Mouse (Mus musculus) forebrain, postnatal 0 days (tissue): Measurements from ENCODE around the gene Acvr2a. TPM values are rescaled to one million over a fixed set of nuclear protein-coding genes. Genes with fewer than 3 reads are reported as not detected.

Source experiments
- ATAC-seq: fragments of 200-750 bp; cut with Nextera tagmentation; 2 replicates; pipeline ENCODE4 v1.8.0; 2017; ENCODE audit warnings: mild to moderate bottlenecking, moderate library complexity
- DNase-seq: peaks from one replicate; pipeline ENCODE4 v3.0.0-alpha.2; 2015
- H3K27ac ChIP-seq: fragments of 300-500 bp; sonication (generic); 2 replicates; pipeline ENCODE4 v1.5.1; 2014; ENCODE audit warnings: low read depth, mild to moderate bottlenecking, antibody characterized with exemption, low read length, moderate library complexity, mixed read lengths
- H3K27me3 ChIP-seq: fragments of 300-500 bp; sonication (generic); 2 replicates; pipeline ENCODE4 v1.6.1; 2014; ENCODE audit warnings: mild to moderate bottlenecking, low read length, mixed read lengths; ENCODE audit not compliant: insufficient read depth
- H3K36me3 ChIP-seq: fragments of 300-500 bp; sonication (generic); 2 replicates; pipeline ENCODE4 v1.6.1; 2014; ENCODE audit warnings: mild to moderate bottlenecking, moderate library complexity; ENCODE audit not compliant: insufficient read depth
- H3K4me1 ChIP-seq: fragments of 300-500 bp; sonication (generic); 2 replicates; pipeline ENCODE4 v1.6.1; 2014; ENCODE audit warnings: antibody characterized with exemption; ENCODE audit not compliant: insufficient read depth
- H3K4me2 ChIP-seq: fragments of 300-500 bp; sonication (generic); 2 replicates; pipeline ENCODE4 v1.6.1; 2014; ENCODE audit warnings: low read depth, mild to moderate bottlenecking, moderate library complexity
- H3K4me3 ChIP-seq: fragments of 300-500 bp; sonication (generic); 2 replicates; pipeline ENCODE4 v1.5.1; 2014; ENCODE audit warnings: low read depth, low read length, mixed read lengths
- H3K9ac ChIP-seq: fragments of 300-500 bp; sonication (generic); 2 replicates; pipeline ENCODE4 v1.6.1; 2014; ENCODE audit warnings: mild to moderate bottlenecking
- H3K9me3 ChIP-seq: fragments of 300-500 bp; sonication (generic); 2 replicates; pipeline ENCODE4 v1.6.1; 2016; ENCODE audit warnings: low read length
- CTCF ChIP-seq: sonication (generic); IDR thresholded peaks from 2 replicates; pipeline ENCODE4 v1.5.1; 2016; ENCODE audit warnings: antibody characterized with exemption, control low read depth, low read depth
- WGBS: fragments of 180-500 bp; shearing (Covaris S2); extraction: QIAGEN DNeasy Blood & Tissue Kit; methylation state at CpG from one replicate; pipeline ENCODE4 v1.1.7; 2014; 5-methylcytosine and 5-hydroxymethylcytosine counted together
- polyA plus RNA-seq: library from polyadenylated mRNA; unstranded; fragments of >200 nt; fragmentation: Nextera tagmentation; extraction: Ambion mirVana; gene quantifications from 2 replicates; pipeline ENCODE4 v1.2.1, GENCODE M21; 2015
- total RNA-seq: library from RNA; depleted of rRNA; stranded (reverse); fragments of >200 nt; gene quantifications from 2 replicates; pipeline ENCODE4 v1.2.3, GENCODE M21; 2014

Acvr2a gene
- total and polyA plus RNA-seq, 2 experiments from 2014 or later, result 42.8 to 127 TPM

- ATAC-seq (no peak), DNase-seq (peak; percentile 17)
- no peak overlapping the region for H3K4me2 ChIP-seq
- WGBS, result 65% methylated on average over 3 of the region's 3 CpGs
- H3K9me3 ChIP-seq, result 0 out of 2 replicates have a peak, but pooled peaks cover 6% of the 10 kb centered on the region
- TF ChIP-seq CTCF, result no peak
- no peaks in the 10 kb centered on the region for H3K4me1 ChIP-seq
- H3K4me3 ChIP-seq, result no peak overlapping the region
- no peaks in the 10 kb centered on the region for H3K27me3 ChIP-seq
- no peak overlapping the region for H3K9ac ChIP-seq
- H3K36me3 ChIP-seq, result no peaks in the 10 kb centered on the region
- no peak overlapping the region for H3K27ac ChIP-seq
These were observed 25.0 kb upstream of the Acvr2a start for GRCm38 (mm10) chr2:48788901-48789300.

GRCm38 (mm10) chr2:48814223-48815038, 522 bp downstream of the Acvr2a start:
- Histone ChIP-seq H3K4me2 (peak overlapping the region; percentile 62), H3K4me3 (peak overlapping the region; percentile 94), H3K27me3 (no peaks in the 10 kb centered on the region), H3K9ac (peak overlapping the region; percentile 95), H3K27ac (peak overlapping the region; percentile 98), H3K4me1 (0 out of 2 replicates have a peak, but pooled peaks cover 11% of the 10 kb centered on the region), H3K36me3 (no peaks in the 10 kb centered on the region), H3K9me3 (no peaks in the 10 kb centered on the region)
- 3% methylated on average over 72 of the region's 76 CpGs for WGBS
- DNase-seq (peak; percentile 67), ATAC-seq (peak; percentile 57; the same call in 1 of the 2 replicates)
- TF ChIP-seq CTCF, result no peak

- H3K4me3 ChIP-seq, result peak overlapping the region; percentile 94
- WGBS, result under 1% methylated on average over 15 of the region's 15 CpGs
- DNase-seq (no peak), ATAC-seq (no peak)
- H3K9me3 ChIP-seq, result no peaks in the 10 kb centered on the region
- peak overlapping the region; percentile 95 for H3K9ac ChIP-seq
- peak overlapping the region; percentile 98 for H3K27ac ChIP-seq
- no peak for TF ChIP-seq CTCF
- 0 out of 2 replicates have a peak, but pooled peaks cover 11% of the 10 kb centered on the region for H3K4me1 ChIP-seq
- no peaks in the 10 kb centered on the region for H3K36me3 ChIP-seq
- H3K4me2 ChIP-seq, result peak overlapping the region; percentile 62
- H3K27me3 ChIP-seq, result no peaks in the 10 kb centered on the region
These were observed 1.2 kb downstream of the Acvr2a start for GRCm38 (mm10) chr2:48815039-48815590.

- no peak for TF ChIP-seq CTCF
- H3K9ac ChIP-seq, result peak overlapping the region; percentile 95
- WGBS, result 11% methylated on average over 9 of the region's 9 CpGs
- H3K4me1 ChIP-seq, result 0 out of 2 replicates have a peak, but pooled peaks cover 11% of the 10 kb centered on the region
- peak overlapping the region; percentile 62 for H3K4me2 ChIP-seq
- DNase-seq, result peak; percentile 35
- ATAC-seq, result no peak
- H3K4me3 ChIP-seq, result peak overlapping the region; percentile 94
- H3K27me3 ChIP-seq, result no peaks in the 10 kb centered on the region
- peak overlapping the region; percentile 98 for H3K27ac ChIP-seq
- H3K36me3 ChIP-seq, result no peaks in the 10 kb centered on the region
- H3K9me3 ChIP-seq, result no peaks in the 10 kb centered on the region
These were observed 2.5 kb downstream of the Acvr2a start for GRCm38 (mm10) chr2:48816141-48817028.

- no peak for DNase-seq
- Histone ChIP-seq H3K9ac (no peak overlapping the region), H3K4me1 (0 out of 2 replicates have a peak, but pooled peaks cover 3% of the 10 kb centered on the region), H3K27ac (no peak overlapping the region), H3K9me3 (no peaks in the 10 kb centered on the region), H3K4me3 (no peak overlapping the region), H3K27me3 (no peaks in the 10 kb centered on the region), H3K4me2 (no peak overlapping the region), H3K36me3 (no peaks in the 10 kb centered on the region)
- WGBS, result 91% methylated on average over 2 of the region's 2 CpGs
- no peak for ATAC-seq
- TF ChIP-seq CTCF, result no peak
These were observed 12.0 kb downstream of the Acvr2a start for GRCm38 (mm10) chr2:48825878-48826277.

GRCm38 (mm10) chr2:48826380-48826779, 12.5 kb downstream of the Acvr2a start:
- no peaks in the 10 kb centered on the region for H3K36me3 ChIP-seq
- H3K4me2 ChIP-seq, result no peak overlapping the region
- DNase-seq, result no peak
- 0 out of 2 replicates have a peak, but pooled peaks cover 3% of the 10 kb centered on the region for H3K4me1 ChIP-seq
- no peaks in the 10 kb centered on the region for H3K27me3 ChIP-seq
- no peak overlapping the region for H3K4me3 ChIP-seq
- no peak for TF ChIP-seq CTCF
- ATAC-seq, result no peak
- no peak overlapping the region for H3K9ac ChIP-seq
- H3K27ac ChIP-seq, result no peak overlapping the region
- H3K9me3 ChIP-seq, result no peaks in the 10 kb centered on the region
